Mouse (Mus musculus) kidney, adult 2 months (tissue): ENCODE measurements at regions not wholly inside any gene's neighbourhood (a gene's known extent, or its start where the extent isn't known, plus 50 kb on each side); places are given as distances from the start of the nearest gene placed in this dataset.

ENCODE experiments used
- CTCF ChIP-seq: fragments of 200-500 bp; conservative IDR thresholded peaks from 2 replicates; pipeline ENCODE4 v1.5.1; 2011; ENCODE audit warnings: low read depth, mild to moderate bottlenecking, control low read depth, low read length, moderate library complexity, mixed read lengths; ENCODE audit not compliant: insufficient read depth, insufficient read length
- POLR2A ChIP-seq: fragments of 200-500 bp; IDR thresholded peaks from one replicate; pipeline ENCODE4 v1.6.1; 2011; ENCODE audit warnings: low read depth, low read length, control low read depth

- TF ChIP-seq POLR2A (no peak), CTCF (no peak)
Measured at GRCm38 (mm10) chr6:100074672-100075335, 212.5 kb downstream of the Rybp start.
